Mouse (Mus musculus) neural tube, embryonic 15.5 days (tissue): ENCODE measurements around the gene Ush2a. TPM values are rescaled to one million over a fixed set of nuclear protein-coding genes. Genes with fewer than 3 reads are reported as not detected.

Experiments
- ATAC-seq: fragments of 200-750 bp; cut with Nextera tagmentation; 2 replicates; pipeline ENCODE4 v1.8.0; 2017; ENCODE audit warnings: mild to moderate bottlenecking, moderate TSS enrichment, moderate library complexity; ENCODE audit not compliant: low FRiP score
- H3K27ac ChIP-seq: fragments of 300-500 bp; sonication (generic); replicated peaks from 2 replicates; pipeline ENCODE4 v1.5.1; 2015; ENCODE audit warnings: mild to moderate bottlenecking, inconsistent platforms
- H3K27me3 ChIP-seq: fragments of 300-500 bp; sonication (generic); replicated peaks from 2 replicates; pipeline ENCODE4 v1.6.1; 2015; ENCODE audit warnings: inconsistent platforms
- H3K36me3 ChIP-seq: fragments of 300-500 bp; sonication (generic); 2 replicates; pipeline ENCODE4 v1.6.1; 2015; ENCODE audit warnings: inconsistent platforms
- H3K4me1 ChIP-seq: fragments of 300-500 bp; sonication (generic); 2 replicates; pipeline ENCODE4 v1.6.1; 2015; ENCODE audit warnings: inconsistent platforms
- H3K4me2 ChIP-seq: fragments of 300-500 bp; sonication (generic); 2 replicates; pipeline ENCODE4 v1.6.1; 2015; ENCODE audit warnings: inconsistent platforms, mild to moderate bottlenecking, moderate library complexity
- H3K4me3 ChIP-seq: fragments of 300-500 bp; sonication (generic); replicated peaks from 2 replicates; pipeline ENCODE4 v1.5.1; 2015; ENCODE audit warnings: mild to moderate bottlenecking, inconsistent platforms
- H3K9ac ChIP-seq: fragments of 300-500 bp; sonication (generic); replicated peaks from 2 replicates; pipeline ENCODE4 v1.6.1; 2015; ENCODE audit warnings: mild to moderate bottlenecking, inconsistent platforms
- H3K9me3 ChIP-seq: fragments of 300-500 bp; sonication (generic); replicated peaks from 2 replicates; pipeline ENCODE4 v1.6.1; 2016; ENCODE audit warnings: inconsistent platforms
- WGBS: fragments of 180-500 bp; shearing (Covaris S2); methylation state at CpG from one replicate; pipeline ENCODE4 v1.1.7; 2015; ENCODE audit warnings: mixed read lengths; 5-methylcytosine and 5-hydroxymethylcytosine counted together
- polyA plus RNA-seq: library from polyadenylated mRNA; unstranded; fragments of >200 nt; fragmentation: Nextera tagmentation; extraction: Ambion mirVana; gene quantifications from 2 replicates; pipeline ENCODE4 v1.2.1, GENCODE M21; 2015

Ush2a gene
- polyA plus RNA-seq, 1 experiment from 2014 or later, result 0.17 TPM

DNA sequence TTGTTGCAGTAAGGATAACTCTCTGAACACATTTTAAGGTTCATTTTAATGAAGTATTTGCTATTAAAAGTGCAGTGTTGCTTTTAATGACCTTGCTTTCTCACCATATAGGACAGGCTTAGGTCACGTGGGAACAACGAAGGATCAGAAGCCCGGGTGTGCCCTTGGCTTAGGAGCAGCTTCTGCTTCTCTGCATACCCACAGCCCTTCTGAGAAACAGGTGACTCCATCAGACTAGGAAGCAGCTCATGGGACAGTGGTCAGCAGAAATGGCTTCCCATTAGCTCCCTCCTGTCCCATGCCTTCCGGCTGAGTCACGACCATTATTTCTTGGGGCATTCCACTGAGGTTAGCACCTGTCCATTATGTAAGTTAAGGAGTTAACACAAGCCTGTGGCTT, 304.4 kb downstream of the Ush2a start:
- no peak overlapping the region for H3K4me2 ChIP-seq
- no peak overlapping the region for H3K4me3 ChIP-seq
- 89% methylated on average over 5 of the region's 5 CpGs for whole genome bisulfite sequencing
- no peak for ATAC-seq
- H3K36me3 ChIP-seq, result no peaks in the 10 kb centered on the region
- H3K9me3 ChIP-seq, result no peaks in the 10 kb centered on the region
- no peak overlapping the region for H3K9ac ChIP-seq
- H3K4me1 ChIP-seq, result no peaks in the 10 kb centered on the region
- no peaks in the 10 kb centered on the region for H3K27me3 ChIP-seq
- H3K27ac ChIP-seq, result no peak overlapping the region

DNA sequence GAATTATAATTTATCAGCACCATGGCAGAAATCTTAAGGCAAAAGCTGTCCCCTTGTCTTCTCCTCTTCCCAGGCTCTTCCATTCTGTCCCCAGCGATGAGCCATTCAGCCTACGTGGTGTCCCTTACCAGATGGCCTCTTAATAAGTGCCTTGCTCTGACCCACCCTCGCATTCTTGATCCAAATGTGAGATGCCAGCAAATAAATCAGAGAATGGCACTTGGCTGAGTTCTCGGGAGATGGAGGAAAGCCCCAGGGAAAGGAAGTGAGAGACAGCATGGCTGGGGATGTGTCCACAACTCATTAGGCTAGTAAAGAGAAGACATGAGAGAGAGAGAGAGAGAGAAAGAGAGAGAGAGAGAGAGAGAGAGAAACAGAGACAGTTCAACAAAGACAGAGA, 305.7 kb downstream of the Ush2a start:
- 62% methylated on average over 4 of the region's 4 CpGs for WGBS
- Histone ChIP-seq H3K9me3 (no peaks in the 10 kb centered on the region), H3K4me1 (no peaks in the 10 kb centered on the region), H3K27me3 (no peaks in the 10 kb centered on the region), H3K9ac (no peak overlapping the region), H3K27ac (no peak overlapping the region), H3K36me3 (no peaks in the 10 kb centered on the region), H3K4me2 (no peak overlapping the region), H3K4me3 (no peak overlapping the region)
- no peak for ATAC-seq

DNA sequence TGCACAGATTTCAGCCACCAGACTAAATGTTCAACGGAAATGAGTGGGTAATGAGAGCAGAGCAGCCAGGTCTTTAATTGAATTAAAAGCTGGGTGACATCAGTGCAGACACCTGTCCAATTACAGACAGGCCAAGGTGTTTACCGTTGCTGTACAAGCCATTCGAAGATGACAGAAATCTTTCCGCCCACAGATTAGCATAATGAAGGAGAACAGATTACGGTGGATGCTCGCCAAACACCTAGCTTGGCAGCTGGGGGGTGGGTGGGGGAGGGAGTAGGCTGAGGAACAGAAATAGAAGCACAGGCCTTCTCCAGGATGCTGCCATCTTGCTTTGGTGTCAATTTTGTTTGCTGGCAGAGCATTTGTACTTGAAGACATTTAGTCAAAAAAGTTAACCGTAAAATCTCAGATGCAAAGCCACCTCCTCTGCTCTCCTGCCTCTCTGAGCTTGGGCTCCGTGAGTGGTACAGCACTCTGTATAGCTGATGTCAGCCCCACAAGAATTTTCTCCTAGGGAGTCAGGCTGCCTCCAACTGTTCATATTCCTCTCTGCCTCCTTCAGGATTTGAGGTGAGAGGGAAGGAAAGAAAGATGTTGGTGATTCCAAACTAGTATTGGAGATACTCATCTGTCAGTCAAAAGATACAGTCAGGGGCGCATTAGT, 306.6 kb downstream of the Ush2a start:
- 75% methylated on average over 9 of the region's 9 CpGs for WGBS
- no peaks in the 10 kb centered on the region for H3K36me3 ChIP-seq
- H3K4me2 ChIP-seq, result no peak overlapping the region
- no peak overlapping the region for H3K4me3 ChIP-seq
- no peak overlapping the region for H3K27ac ChIP-seq
- H3K9me3 ChIP-seq, result no peaks in the 10 kb centered on the region
- H3K27me3 ChIP-seq, result no peaks in the 10 kb centered on the region
- ATAC-seq, result no peak
- H3K9ac ChIP-seq, result no peak overlapping the region
- H3K4me1 ChIP-seq, result no peaks in the 10 kb centered on the region

DNA sequence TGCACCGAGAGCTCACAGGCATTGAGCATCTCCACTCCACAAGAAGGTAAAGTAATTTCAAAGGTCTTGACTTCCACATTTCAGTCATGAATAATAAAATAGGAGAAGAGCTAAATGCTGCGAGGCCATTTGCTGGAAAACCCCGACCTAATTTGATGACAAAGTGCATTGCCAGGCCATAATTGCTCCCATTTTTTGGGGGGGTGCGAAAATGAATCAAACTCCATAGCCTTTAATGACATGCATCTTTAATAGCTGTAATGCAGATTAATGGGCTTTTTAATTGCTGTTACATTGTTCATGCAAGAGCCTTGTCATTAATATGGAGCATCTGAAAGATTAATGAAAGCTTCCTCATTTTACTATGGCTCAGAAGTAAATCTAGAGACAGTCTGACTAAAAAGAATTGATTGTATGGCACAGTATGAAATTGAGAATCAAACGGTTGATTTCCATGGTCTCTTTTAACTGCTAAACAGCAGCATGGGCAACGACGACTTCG, 314.5 kb downstream of the Ush2a start:
- no peaks in the 10 kb centered on the region for H3K9me3 ChIP-seq
- no peak for ATAC-seq
- no peaks in the 10 kb centered on the region for H3K27me3 ChIP-seq
- H3K36me3 ChIP-seq, result no peaks in the 10 kb centered on the region
- 31% methylated on average over 8 of the region's 8 CpGs for WGBS
- H3K4me2 ChIP-seq, result no peak overlapping the region
- H3K9ac ChIP-seq, result no peak overlapping the region
- peaks cover 5% of the 10 kb centered on the region; the same call in 1 of the 2 replicates for H3K4me1 ChIP-seq
- no peak overlapping the region for H3K4me3 ChIP-seq
- no peak overlapping the region for H3K27ac ChIP-seq

DNA sequence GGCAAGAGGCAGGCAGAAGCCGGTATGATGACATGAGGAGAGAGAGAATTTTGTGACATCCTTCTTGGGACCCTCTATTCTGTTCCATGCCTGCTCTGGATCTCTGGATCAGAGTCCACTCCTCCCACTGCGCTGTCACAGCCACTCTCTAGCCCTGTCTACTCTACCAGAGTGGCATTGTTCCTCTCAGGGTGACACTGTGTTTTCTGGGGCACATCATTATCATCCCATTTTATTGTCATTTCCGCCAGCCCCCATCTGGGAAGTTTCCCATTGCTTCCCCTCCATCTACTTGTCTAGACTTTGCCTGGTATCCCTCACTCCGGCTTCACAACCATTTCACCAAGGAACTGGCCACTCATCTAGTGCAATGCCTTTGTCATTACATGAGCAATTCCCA, 315.6 kb downstream of the Ush2a start:
- no peak overlapping the region for H3K4me2 ChIP-seq
- WGBS, result 90% methylated on average over 4 of the region's 4 CpGs
- no peak overlapping the region for H3K9ac ChIP-seq
- no peaks in the 10 kb centered on the region for H3K9me3 ChIP-seq
- no peak overlapping the region for H3K27ac ChIP-seq
- peaks cover 5% of the 10 kb centered on the region; the same call in 1 of the 2 replicates for H3K4me1 ChIP-seq
- H3K4me3 ChIP-seq, result no peak overlapping the region
- ATAC-seq, result no peak
- H3K36me3 ChIP-seq, result no peaks in the 10 kb centered on the region
- no peaks in the 10 kb centered on the region for H3K27me3 ChIP-seq

DNA sequence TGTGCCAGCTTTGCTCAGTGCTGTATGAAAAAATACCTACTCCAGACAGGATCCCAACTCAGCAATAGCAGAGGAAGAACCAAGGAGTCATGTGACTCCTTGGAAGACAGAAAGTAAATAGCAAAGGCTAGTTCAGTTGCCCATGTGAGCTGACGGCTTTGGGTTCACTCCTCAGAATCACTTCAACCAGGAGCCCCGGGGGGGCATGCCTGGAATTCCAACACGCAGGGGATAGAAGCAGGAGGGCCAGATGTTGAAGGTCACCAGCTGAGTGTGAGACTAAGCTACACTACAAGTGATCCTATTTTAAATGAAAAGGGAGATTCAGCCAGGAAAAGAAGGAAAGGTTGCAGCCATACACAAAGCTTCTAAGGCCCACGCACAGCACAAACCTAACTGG, 319.3 kb downstream of the Ush2a start:
- Histone ChIP-seq H3K9me3 (no peaks in the 10 kb centered on the region), H3K36me3 (no peaks in the 10 kb centered on the region), H3K4me2 (no peak overlapping the region), H3K4me3 (no peak overlapping the region), H3K9ac (no peak overlapping the region), H3K27me3 (no peaks in the 10 kb centered on the region), H3K27ac (no peak overlapping the region), H3K4me1 (peaks cover 5% of the 10 kb centered on the region; the same call in 1 of the 2 replicates)
- 54% methylated on average over 4 of the region's 4 CpGs for WGBS
- no peak for ATAC-seq

DNA sequence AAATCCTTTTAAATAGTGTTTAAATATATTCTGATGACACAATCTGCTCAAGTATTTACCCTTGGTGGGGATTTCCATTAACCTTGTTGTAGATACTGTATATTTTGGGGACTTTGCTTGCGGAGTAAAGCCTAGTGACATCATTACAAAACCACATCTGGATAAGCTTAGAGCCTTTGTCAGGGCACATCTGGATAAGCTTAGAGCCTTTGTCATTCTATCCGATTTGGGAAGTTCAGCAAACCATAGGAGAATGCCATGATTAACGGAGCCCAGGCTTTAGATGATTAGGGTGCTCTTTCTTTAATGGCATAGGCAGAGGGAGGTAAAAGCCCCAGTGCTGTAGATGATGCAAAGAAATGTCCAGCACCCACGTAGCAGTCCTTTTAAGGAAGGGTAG, 333.4 kb downstream of the Ush2a start:
- Histone ChIP-seq H3K9me3 (no peaks in the 10 kb centered on the region), H3K27me3 (no peaks in the 10 kb centered on the region), H3K9ac (no peak overlapping the region), H3K4me3 (no peak overlapping the region), H3K4me1 (no peaks in the 10 kb centered on the region), H3K4me2 (no peak overlapping the region), H3K27ac (no peak overlapping the region), H3K36me3 (no peaks in the 10 kb centered on the region)
- WGBS, result 77% methylated on average over 4 of the region's 4 CpGs
- ATAC-seq, result no peak

DNA sequence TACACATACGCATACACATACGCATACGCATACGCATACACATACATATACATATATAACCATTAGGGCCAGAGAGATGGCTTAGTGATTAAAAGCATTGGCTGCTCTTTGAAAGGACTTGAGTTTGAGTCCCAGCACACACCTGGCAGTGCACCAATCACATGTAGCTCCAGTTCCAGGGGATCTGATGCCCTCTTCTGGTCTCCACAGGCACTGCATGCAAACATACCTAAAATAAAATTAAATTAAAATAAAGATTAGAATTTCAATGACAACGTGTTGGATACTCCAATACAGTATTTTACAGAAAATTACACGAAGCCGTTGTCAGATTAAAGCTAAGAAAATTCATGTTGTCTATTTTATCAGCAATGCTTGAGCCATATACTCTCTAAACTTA, 336.2 kb downstream of the Ush2a start:
- H3K9me3 ChIP-seq, result no peaks in the 10 kb centered on the region
- 90% methylated on average over 7 of the region's 7 CpGs for WGBS
- H3K36me3 ChIP-seq, result no peaks in the 10 kb centered on the region
- H3K4me2 ChIP-seq, result no peak overlapping the region
- no peaks in the 10 kb centered on the region for H3K4me1 ChIP-seq
- no peak for ATAC-seq
- H3K4me3 ChIP-seq, result no peak overlapping the region
- no peak overlapping the region for H3K27ac ChIP-seq
- no peaks in the 10 kb centered on the region for H3K27me3 ChIP-seq
- H3K9ac ChIP-seq, result no peak overlapping the region

DNA sequence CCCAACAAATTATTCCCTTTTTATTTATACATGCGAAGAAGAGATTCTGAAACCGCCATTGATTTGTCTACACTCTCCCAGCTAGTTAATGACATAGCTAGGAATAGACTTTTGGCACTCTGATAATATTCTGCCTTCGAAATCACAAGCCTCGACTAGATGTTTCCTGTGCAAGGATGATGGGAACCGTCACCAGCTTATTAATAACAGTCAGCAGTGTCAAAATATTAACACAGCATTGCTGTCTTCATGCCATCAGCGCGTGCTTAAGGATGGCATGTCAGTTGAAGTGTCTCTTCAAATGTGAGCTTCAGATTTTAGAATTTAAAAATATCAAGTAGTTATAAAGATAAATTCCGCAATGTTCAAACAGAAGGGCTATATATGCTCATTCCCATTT, 337.3 kb downstream of the Ush2a start:
- no peaks in the 10 kb centered on the region for H3K27me3 ChIP-seq
- 93% methylated on average over 8 of the region's 8 CpGs for WGBS
- ATAC-seq, result no peak

DNA sequence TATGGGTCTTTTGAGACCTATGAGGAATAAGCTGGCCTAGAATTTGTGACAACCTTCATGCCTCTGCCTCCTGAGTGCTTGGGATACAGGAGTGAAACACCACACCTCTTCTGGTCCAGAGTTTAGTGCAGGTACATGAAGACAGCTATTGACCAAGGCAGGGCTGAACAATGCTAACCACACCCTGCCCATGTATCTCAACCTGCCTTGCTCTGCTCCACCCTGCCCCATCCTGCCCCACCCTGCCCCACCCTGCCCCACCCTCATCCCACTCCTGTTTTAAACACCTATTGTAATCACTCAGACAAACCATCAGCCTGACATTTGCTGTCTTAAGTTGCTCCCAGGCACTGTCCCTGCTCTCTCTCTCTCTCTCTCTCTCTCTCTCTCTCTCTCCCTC, 344.6 kb downstream of the Ush2a start:
- no peak for ATAC-seq
- H3K4me1 ChIP-seq, result no peaks in the 10 kb centered on the region
- H3K27ac ChIP-seq, result no peak overlapping the region
- no peak overlapping the region for H3K4me2 ChIP-seq
- H3K9me3 ChIP-seq, result no peaks in the 10 kb centered on the region
- H3K9ac ChIP-seq, result no peak overlapping the region
- H3K36me3 ChIP-seq, result no peaks in the 10 kb centered on the region
- no peaks in the 10 kb centered on the region for H3K27me3 ChIP-seq
- H3K4me3 ChIP-seq, result no peak overlapping the region

More for the DNA sequence above, 337.3 kb downstream of the Ush2a start:
- H3K4me3 ChIP-seq, result no peak overlapping the region
- H3K4me2 ChIP-seq, result no peak overlapping the region
- H3K27ac ChIP-seq, result no peak overlapping the region
- no peaks in the 10 kb centered on the region for H3K36me3 ChIP-seq
- no peaks in the 10 kb centered on the region for H3K9me3 ChIP-seq
- no peak overlapping the region for H3K9ac ChIP-seq
- H3K4me1 ChIP-seq, result no peaks in the 10 kb centered on the region

DNA sequence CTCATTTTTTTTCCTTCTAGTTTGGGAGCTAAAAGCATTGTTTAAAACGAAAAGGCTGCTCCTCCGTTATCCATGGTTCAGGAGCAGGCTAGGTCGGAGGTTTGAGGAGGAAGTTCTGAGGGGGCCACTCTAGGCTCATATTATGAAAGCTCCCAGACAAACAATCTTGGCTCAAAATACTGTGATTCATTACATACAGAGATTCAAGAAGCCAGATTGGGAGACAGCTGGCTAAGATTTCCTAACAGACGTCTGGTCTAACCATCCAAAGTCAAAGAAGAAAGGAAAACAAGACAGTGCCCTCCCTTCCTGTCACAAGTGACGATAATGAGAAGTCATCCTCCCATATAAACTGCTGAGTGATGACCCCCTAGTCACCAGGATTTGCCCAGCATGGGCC, 354.7 kb downstream of the Ush2a start:
- 74% methylated on average over 5 of the region's 5 CpGs for WGBS
- no peak overlapping the region for H3K27ac ChIP-seq
- no peaks in the 10 kb centered on the region for H3K9me3 ChIP-seq
- no peak overlapping the region for H3K4me3 ChIP-seq
- ATAC-seq, result no peak
- H3K9ac ChIP-seq, result no peak overlapping the region
- no peaks in the 10 kb centered on the region for H3K4me1 ChIP-seq
- no peaks in the 10 kb centered on the region for H3K27me3 ChIP-seq
- no peak overlapping the region for H3K4me2 ChIP-seq
- H3K36me3 ChIP-seq, result no peaks in the 10 kb centered on the region

DNA sequence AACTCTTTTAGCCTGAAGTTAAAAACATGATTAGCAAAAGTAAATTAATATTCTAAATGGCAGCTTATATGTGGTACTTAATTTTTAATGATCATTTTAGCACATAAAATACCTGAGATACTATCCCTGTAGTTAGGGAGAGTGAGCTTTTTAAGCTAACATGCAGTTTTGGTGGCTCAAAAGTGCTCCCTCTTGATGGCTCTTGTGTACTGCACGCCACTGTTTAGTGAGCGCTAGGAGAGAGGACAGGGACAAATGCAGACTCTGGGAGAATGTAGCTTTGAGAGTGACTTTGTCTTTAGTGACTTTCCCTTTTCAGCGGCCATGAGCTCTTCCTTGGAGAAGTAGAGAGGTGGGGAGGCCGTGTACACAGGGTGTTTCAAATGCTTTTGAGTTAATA, 371.9 kb downstream of the Ush2a start:
- H3K9me3 ChIP-seq, result no peaks in the 10 kb centered on the region
- H3K4me3 ChIP-seq, result no peak overlapping the region
- no peak overlapping the region for H3K27ac ChIP-seq
- no peaks in the 10 kb centered on the region for H3K4me1 ChIP-seq
- ATAC-seq, result no peak
- no peaks in the 10 kb centered on the region for H3K36me3 ChIP-seq
- H3K27me3 ChIP-seq, result no peaks in the 10 kb centered on the region
- H3K9ac ChIP-seq, result no peak overlapping the region
- 51% methylated on average over 4 of the region's 4 CpGs for WGBS
- H3K4me2 ChIP-seq, result no peak overlapping the region

DNA sequence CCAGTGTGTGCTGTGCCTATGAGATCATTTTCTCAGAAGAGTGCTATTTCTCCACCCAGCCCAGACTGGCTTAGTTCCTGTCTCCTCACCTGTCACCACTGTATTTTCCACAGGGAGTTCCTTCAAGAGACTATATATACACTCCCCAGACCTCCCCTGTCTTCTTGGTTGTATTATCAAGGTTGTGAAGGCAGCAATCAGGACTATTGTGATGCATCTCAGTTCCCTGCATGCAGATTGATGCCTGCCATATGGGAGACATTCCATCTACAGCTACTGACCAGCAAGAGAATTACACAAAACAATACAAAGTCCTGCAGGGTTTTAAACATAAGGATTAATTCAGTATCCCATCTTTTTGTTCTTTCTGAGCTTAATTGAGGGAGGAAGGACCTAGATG, 377.8 kb downstream of the Ush2a start:
- Histone ChIP-seq H3K27me3 (no peaks in the 10 kb centered on the region), H3K4me2 (no peak overlapping the region), H3K9me3 (no peaks in the 10 kb centered on the region), H3K4me3 (no peak overlapping the region), H3K36me3 (no peaks in the 10 kb centered on the region), H3K9ac (no peak overlapping the region), H3K4me1 (no peaks in the 10 kb centered on the region), H3K27ac (no peak overlapping the region)
- no peak for ATAC-seq
